In genomic region chr9:44411601-44412130, GRCm38 (mm10) we compare ENCODE assay signal across 35 mouse cellular contexts. TPM values are rescaled to one million over a fixed set of nuclear protein-coding genes. Genes with fewer than 3 reads are reported as not detected.
DNase-seq lines count a peak whose midpoint lies in the region; ATAC-seq and TF ChIP-seq lines count a peak whose summit lies in the region.
"Had no signal": no experiment of that assay in that cellular context is flagged by ENCODE, and none has a peak within 500 bp of the region (broad histone marks: within the 10 kb centered on the region; RNA-seq: fewer than 3 reads in every experiment).

No protein-coding gene starts in this region.

- WGBS in liver, embryonic 13.5 days (ENCODE audit: insufficient replicate concordance), result 48% methylated on average over 1 of the region's 1 CpGs
- WGBS in liver, embryonic 11.5 days, result 90% methylated on average over 1 of the region's 1 CpGs
- 66% methylated on average over 1 of the region's 1 CpGs for WGBS in liver, embryonic 15.5 days (ENCODE audit: insufficient replicate concordance)

- H3K4me3 ChIP-seq in liver, embryonic 13.5 days (replicated peaks), result no peak overlapping the region
- H3K4me3 ChIP-seq in liver, embryonic 11.5 days (ENCODE audit: low read depth, low read length), result no peak overlapping the region
- no peak overlapping the region for H3K4me3 ChIP-seq in ES-E14 (ENCODE audit: insufficient read depth in 1 of 2, low read depth in 1 of 2, low read length in 2 of 2, poor library complexity in 1 of 2, severe bottlenecking in 1 of 2)
- no peak overlapping the region for H3K4me3 ChIP-seq in liver, embryonic 15.5 days (replicated peaks)
- H3K4me3 ChIP-seq: hindbrain, embryonic 13.5 days; lung, embryonic 15.5 days; midbrain, embryonic 13.5 days; neural tube, embryonic 15.5 days had no signal

- no peak overlapping the region for H3K4me2 ChIP-seq in liver, embryonic 13.5 days
- H3K4me2 ChIP-seq in liver, embryonic 11.5 days, result no peak overlapping the region
- no peak overlapping the region for H3K4me2 ChIP-seq in liver, embryonic 15.5 days
- H3K4me2 ChIP-seq: heart, embryonic 11.5 days; hindbrain, embryonic 13.5 days; lung, embryonic 15.5 days; midbrain, embryonic 13.5 days; neural tube, embryonic 15.5 days had no signal

- peaks cover 54% of the 10 kb centered on the region for H3K4me1 ChIP-seq in liver, embryonic 13.5 days (replicated peaks)
- peaks cover 2% of the 10 kb centered on the region for H3K4me1 ChIP-seq in liver, embryonic 11.5 days (replicated peaks; ENCODE audit: control insufficient read depth, insufficient read depth, low read length)
- H3K4me1 ChIP-seq in ES-E14 (ENCODE audit: control insufficient read depth in 2 of 2, insufficient read depth in 2 of 2, low read length in 2 of 2, poor library complexity in 1 of 2), result no peaks in the 10 kb centered on the region; a peak in 2 of 4 replicates
- peaks cover 51% of the 10 kb centered on the region for H3K4me1 ChIP-seq in liver, embryonic 15.5 days (replicated peaks)

- peak overlapping the region; percentile 69 for H3K27ac ChIP-seq in liver, embryonic 13.5 days
- no peak overlapping the region for H3K27ac ChIP-seq in liver, embryonic 11.5 days (ENCODE audit: low read depth, low read length)
- H3K27ac ChIP-seq in ES-E14 (ENCODE audit: insufficient read depth, low read depth, low read length, poor library complexity, severe bottlenecking), result no peak overlapping the region
- H3K27ac ChIP-seq in liver, embryonic 15.5 days (replicated peaks), result peak overlapping the region; percentile 21; the same call in 1 of the 2 replicates
- H3K27ac ChIP-seq: hindbrain, embryonic 13.5 days; lung, embryonic 15.5 days; midbrain, embryonic 13.5 days; neural tube, embryonic 15.5 days had no signal

- no peaks in the 10 kb centered on the region for H3K9me3 ChIP-seq in liver, embryonic 13.5 days (replicated peaks)
- no peaks in the 10 kb centered on the region for H3K9me3 ChIP-seq in liver, embryonic 11.5 days (ENCODE audit: control insufficient read depth, low read length)
- no peaks in the 10 kb centered on the region for H3K9me3 ChIP-seq in ES-E14 (ENCODE audit: control insufficient read depth, insufficient read depth, low read depth, low read length)
- no peaks in the 10 kb centered on the region for H3K9me3 ChIP-seq in liver, embryonic 15.5 days (replicated peaks)
- H3K9me3 ChIP-seq: hindbrain, embryonic 13.5 days; lung, embryonic 15.5 days; midbrain, embryonic 13.5 days; neural tube, embryonic 15.5 days had no signal

- DNase-seq in liver, embryonic 13.5 days, result no peak
- DNase-seq in liver, embryonic 11.5 days (ENCODE audit: low spot score), result no peak
- no peak for DNase-seq in ES-E14 (ENCODE audit: low read depth, low spot score)
- no peak for DNase-seq in layer of hippocampus, postnatal 36 days
- no peak for DNase-seq in adrenal gland, postnatal 25 days
- no peak for DNase-seq in embryo, embryonic 9.5 days (ENCODE audit: extremely low spot score)
- DNase-seq: adrenal gland, postnatal 10 days; cerebellum, adult 11 months; gastrocnemius, postnatal 14 days; heart, adult 11 months; heart, postnatal 4 days; kidney, adult 8-10 months; kidney, postnatal 10 days; layer of hippocampus, adult 9-11 months; right cerebral cortex, postnatal 25 days; spleen, adult 18-20 months; thymus, postnatal 25 days had no signal

- no peak overlapping the region for H3K9ac ChIP-seq in liver, embryonic 13.5 days
- no peak overlapping the region for H3K9ac ChIP-seq in liver, embryonic 11.5 days (ENCODE audit: low read depth, low read length)
- no peak overlapping the region for H3K9ac ChIP-seq in ES-E14 (ENCODE audit: insufficient read depth, low read depth, low read length, poor library complexity, severe bottlenecking)
- H3K9ac ChIP-seq in liver, embryonic 15.5 days, result no peak overlapping the region
- H3K9ac ChIP-seq: hindbrain, embryonic 13.5 days; lung, embryonic 15.5 days; midbrain, embryonic 13.5 days; neural tube, embryonic 15.5 days had no signal

- peaks cover 75% of the 10 kb centered on the region for H3K36me3 ChIP-seq in liver, embryonic 13.5 days
- H3K36me3 ChIP-seq in liver, embryonic 11.5 days (ENCODE audit: control insufficient read depth, insufficient read depth, low read length), result peaks cover 34% of the 10 kb centered on the region
- H3K36me3 ChIP-seq in ES-E14 (ENCODE audit: control insufficient read depth, insufficient read depth, low read length, poor library complexity, severe bottlenecking), result peaks cover 38% of the 10 kb centered on the region
- H3K36me3 ChIP-seq in liver, embryonic 15.5 days (replicated peaks), result peaks cover 73% of the 10 kb centered on the region

- no peak for ATAC-seq in liver, embryonic 13.5 days (ENCODE audit: low read depth)
- no peak for ATAC-seq in liver, embryonic 11.5 days (replicated peaks; ENCODE audit: low FRiP score)
- ATAC-seq in liver, embryonic 15.5 days (ENCODE audit: insufficient read depth), result no peak
- ATAC-seq: forebrain, embryonic 14.5 days; intestine, embryonic 16.5 days; midbrain, embryonic 13.5 days had no signal

- in situ Hi-C loops in ES-E14 (cut with MboI; ENCODE audit: low sequenced_read_pairs in 2 of 2, unreplicated experiment in 2 of 2), result no loop called here

- H3K27me3 ChIP-seq in liver, embryonic 13.5 days, result no peaks in the 10 kb centered on the region
- H3K27me3 ChIP-seq in liver, embryonic 11.5 days (replicated peaks; ENCODE audit: control insufficient read depth, insufficient read depth, low read length), result no peaks in the 10 kb centered on the region
- H3K27me3 ChIP-seq in liver, embryonic 15.5 days, result no peaks in the 10 kb centered on the region
- H3K27me3 ChIP-seq: hindbrain, embryonic 13.5 days; lung, embryonic 15.5 days; midbrain, embryonic 13.5 days; neural tube, embryonic 15.5 days had no signal

TF ChIP-seq in ES-E14, 5 proteins besides CTCF, POLR2A, EP300 and RAD21:
- TF ChIP-seq ZNF384 (IDR thresholded peaks at IDR 0.05; ENCODE audit: low read depth, low read length), result no peak
- TF ChIP-seq ZC3H11A (IDR thresholded peaks at IDR 0.05; ENCODE audit: borderline replicate concordance, low read depth, low read length), result no peak
- TF ChIP-seq HCFC1 (IDR thresholded peaks at IDR 0.05; ENCODE audit: borderline replicate concordance, insufficient read depth, low read length), result no peak
- TF ChIP-seq CHD2 (IDR thresholded peaks at IDR 0.05; ENCODE audit: low read depth, low read length), result peak; percentile 60; the same call in 1 of the 2 replicates
- no peak for TF ChIP-seq MAFK (IDR thresholded peaks at IDR 0.05; ENCODE audit: insufficient read depth, low read depth, low read length)

RNA-seq across cellular contexts. Expression of gene Trappc4, which starts 4.3 kb away (rescaled TPM):
- 68.3 and 69.4 TPM in 2 replicates for polyA plus RNA-seq in liver, embryonic 13.5 days (2015; fragmentation: Nextera tagmentation; extraction: Ambion mirVana)
- polyA plus RNA-seq in liver, embryonic 11.5 days (2014; fragmentation: Nextera tagmentation; extraction: Ambion mirVana), result 99.5 and 107 TPM in 2 replicates
- 88.2 and 95.1 TPM in 2 replicates for total RNA-seq in ES-E14 (2012; rRNA removed)
- polyA plus RNA-seq in liver, embryonic 15.5 days (2015; fragmentation: Nextera tagmentation; extraction: Ambion mirVana), result 48.2 and 50.4 TPM in 2 replicates
- 10 to 100 TPM; 64.3 to 79.1 TPM for total RNA-seq in layer of hippocampus, postnatal 36 days (2021)
- 89.7 and 92.0 TPM in 2 replicates for total RNA-seq in adrenal gland, postnatal 25 days (2021)

RNA-seq across cellular contexts. Expression of gene Rps25, which starts 4.7 kb away (rescaled TPM):
- polyA plus RNA-seq in liver, embryonic 13.5 days (2015; fragmentation: Nextera tagmentation; extraction: Ambion mirVana), result 1,487 and 1,590 TPM in 2 replicates
- polyA plus RNA-seq in liver, embryonic 11.5 days (2014; fragmentation: Nextera tagmentation; extraction: Ambion mirVana), result 2,656 and 2,838 TPM in 2 replicates
- total RNA-seq in ES-E14 (2012; rRNA removed), result 1,792 and 2,115 TPM in 2 replicates
- 758 and 952 TPM in 2 replicates for polyA plus RNA-seq in liver, embryonic 15.5 days (2015; fragmentation: Nextera tagmentation; extraction: Ambion mirVana)
- 100 to 1,000 TPM; 660 to 671 TPM for total RNA-seq in layer of hippocampus, postnatal 36 days (2021)
- 1,083 and 1,176 TPM in 2 replicates for total RNA-seq in adrenal gland, postnatal 25 days (2021)

RNA-seq across cellular contexts. Expression of gene Ccdc84, which starts 6.7 kb away (rescaled TPM):
- 13.8 and 16.6 TPM in 2 replicates for polyA plus RNA-seq in liver, embryonic 13.5 days (2015; fragmentation: Nextera tagmentation; extraction: Ambion mirVana)
- 25.0 and 26.1 TPM in 2 replicates for polyA plus RNA-seq in liver, embryonic 11.5 days (2014; fragmentation: Nextera tagmentation; extraction: Ambion mirVana)
- 38.3 and 57.0 TPM in 2 replicates for total RNA-seq in ES-E14 (2012; rRNA removed)
- polyA plus RNA-seq in liver, embryonic 15.5 days (2015; fragmentation: Nextera tagmentation; extraction: Ambion mirVana), result 12.6 and 13.6 TPM in 2 replicates
- 10 to 100 TPM; 23.0 to 28.7 TPM for total RNA-seq in layer of hippocampus, postnatal 36 days (2021)
- total RNA-seq in adrenal gland, postnatal 25 days (2021), result 20.4 and 21.9 TPM in 2 replicates

RNA-seq across cellular contexts. Expression of gene Slc37a4, which starts 15.0 kb away (rescaled TPM):
- polyA plus RNA-seq in liver, embryonic 13.5 days (2015; fragmentation: Nextera tagmentation; extraction: Ambion mirVana), result 18.4 and 21.3 TPM in 2 replicates
- 33.2 TPM in 2 replicates for polyA plus RNA-seq in liver, embryonic 11.5 days (2014; fragmentation: Nextera tagmentation; extraction: Ambion mirVana)
- total RNA-seq in ES-E14 (2012; rRNA removed), result 9.8 and 10.0 TPM in 2 replicates
- 46.3 and 59.8 TPM in 2 replicates for polyA plus RNA-seq in liver, embryonic 15.5 days (2015; fragmentation: Nextera tagmentation; extraction: Ambion mirVana)
- total RNA-seq in layer of hippocampus, postnatal 36 days (2021), result 10 to 100 TPM; 27.9 to 30.2 TPM
- 21.4 and 27.1 TPM in 2 replicates for total RNA-seq in adrenal gland, postnatal 25 days (2021)

RNA-seq across cellular contexts. Expression of gene Foxr1, which starts 29.3 kb away (rescaled TPM):
- polyA plus RNA-seq in liver, embryonic 13.5 days (2015; fragmentation: Nextera tagmentation; extraction: Ambion mirVana), result not detected in 2 replicates
- not detected in 2 replicates for polyA plus RNA-seq in liver, embryonic 11.5 days (2014; fragmentation: Nextera tagmentation; extraction: Ambion mirVana)
- total RNA-seq in ES-E14 (2012; rRNA removed), result 0.79 and 1.9 TPM in 2 replicates
- 0.06 TPM in 1 of 2 replicates, not detected in the other for polyA plus RNA-seq in liver, embryonic 15.5 days (2015; fragmentation: Nextera tagmentation; extraction: Ambion mirVana)
- total RNA-seq in layer of hippocampus, postnatal 36 days (2021), result not detected
- total RNA-seq in adrenal gland, postnatal 25 days (2021), result not detected in 2 replicates
- total RNA-seq: adrenal gland, postnatal 10 days; common myeloid progenitor, adult 5-6 weeks; gastrocnemius, postnatal 14 days; heart, postnatal 4 days; left cerebral cortex, adult 18-20 months; left cerebral cortex, postnatal 14 days; liver, adult 2 months; megakaryocyte progenitor cell, adult 5-6 weeks; monocyte, adult 5-6 weeks had no signal
- polyA plus RNA-seq: C2C12; forebrain, embryonic 14.5 days; heart, embryonic 11.5 days; heart, embryonic 16.5 days; hindbrain, embryonic 13.5 days; intestine, embryonic 16.5 days; limb, embryonic 11.5 days; liver, adult 2 months; lung, embryonic 15.5 days; midbrain, embryonic 13.5 days; neural tube, embryonic 15.5 days; stomach, embryonic 16.5 days had no signal

Comparison
In these comparisons a context has a peak if more than half of its experiments do, and no peak if none do; other contexts are left out.
1. H3K27ac ChIP-seq: peak in liver, embryonic 13.5 days (single experiment) and liver, embryonic 15.5 days (single experiment); none in liver, embryonic 11.5 days (single experiment) and ES-E14 (single experiment).